Mouse (Mus musculus) midbrain, embryonic 16.5 days (tissue): ENCODE measurements around the gene Vipr1. TPM values are rescaled to one million over a fixed set of nuclear protein-coding genes. Genes with fewer than 3 reads are reported as not detected.

Experiments used
- ATAC-seq: fragments of 200-750 bp; cut with Nextera tagmentation; 2 replicates; pipeline ENCODE4 v1.8.0; 2017; ENCODE audit warnings: moderate TSS enrichment
- H3K27ac ChIP-seq: fragments of 300-500 bp; sonication (generic); 2 replicates; pipeline ENCODE4 v1.5.1; 2014; ENCODE audit warnings: mild to moderate bottlenecking, low read length, mixed read lengths
- H3K27me3 ChIP-seq: fragments of 300-500 bp; sonication (generic); 2 replicates; pipeline ENCODE4 v1.6.1; 2014; ENCODE audit warnings: low read depth, low read length, mixed read lengths; ENCODE audit not compliant: control insufficient read depth, insufficient read depth
- H3K36me3 ChIP-seq: fragments of 300-500 bp; sonication (generic); 2 replicates; pipeline ENCODE4 v1.6.1; 2014; ENCODE audit warnings: mild to moderate bottlenecking, low read length, moderate library complexity, mixed read lengths; ENCODE audit not compliant: control insufficient read depth, insufficient read depth
- H3K4me1 ChIP-seq: fragments of 300-500 bp; sonication (generic); 2 replicates; pipeline ENCODE4 v1.6.1; 2014; ENCODE audit warnings: mild to moderate bottlenecking, low read length, mixed read lengths; ENCODE audit not compliant: control insufficient read depth, insufficient read depth
- H3K4me2 ChIP-seq: fragments of 300-500 bp; sonication (generic); 2 replicates; pipeline ENCODE4 v1.6.1; 2014; ENCODE audit warnings: mild to moderate bottlenecking, low read length, mixed read lengths
- H3K4me3 ChIP-seq: fragments of 300-500 bp; sonication (generic); 2 replicates; pipeline ENCODE4 v1.5.1; 2014; ENCODE audit warnings: low read depth, mild to moderate bottlenecking, low read length, moderate library complexity, mixed read lengths
- H3K9ac ChIP-seq: fragments of 300-500 bp; sonication (generic); 2 replicates; pipeline ENCODE4 v1.6.1; 2014; ENCODE audit warnings: low read depth, low read length, mixed read lengths
- H3K9me3 ChIP-seq: fragments of 300-500 bp; sonication (generic); replicated peaks from 2 replicates; pipeline ENCODE4 v1.6.1; 2014; ENCODE audit warnings: mild to moderate bottlenecking, low read length, mixed read lengths; ENCODE audit not compliant: control insufficient read depth, poor library complexity, severe bottlenecking
- WGBS: fragments of 180-500 bp; shearing (Covaris S2); extraction: QIAGEN DNeasy Blood & Tissue Kit; methylation state at CpG from one replicate; pipeline ENCODE4 v1.1.7; 2014; 5-methylcytosine and 5-hydroxymethylcytosine counted together
- polyA plus RNA-seq: library from polyadenylated mRNA; unstranded; fragments of >200 nt; fragmentation: Nextera tagmentation; extraction: Ambion mirVana; gene quantifications from 2 replicates; pipeline ENCODE4 v1.2.1, GENCODE M21; 2015

The Vipr1 gene
- polyA plus RNA-seq, 1 experiment from 2014 or later, result 0.15 TPM

DNA sequence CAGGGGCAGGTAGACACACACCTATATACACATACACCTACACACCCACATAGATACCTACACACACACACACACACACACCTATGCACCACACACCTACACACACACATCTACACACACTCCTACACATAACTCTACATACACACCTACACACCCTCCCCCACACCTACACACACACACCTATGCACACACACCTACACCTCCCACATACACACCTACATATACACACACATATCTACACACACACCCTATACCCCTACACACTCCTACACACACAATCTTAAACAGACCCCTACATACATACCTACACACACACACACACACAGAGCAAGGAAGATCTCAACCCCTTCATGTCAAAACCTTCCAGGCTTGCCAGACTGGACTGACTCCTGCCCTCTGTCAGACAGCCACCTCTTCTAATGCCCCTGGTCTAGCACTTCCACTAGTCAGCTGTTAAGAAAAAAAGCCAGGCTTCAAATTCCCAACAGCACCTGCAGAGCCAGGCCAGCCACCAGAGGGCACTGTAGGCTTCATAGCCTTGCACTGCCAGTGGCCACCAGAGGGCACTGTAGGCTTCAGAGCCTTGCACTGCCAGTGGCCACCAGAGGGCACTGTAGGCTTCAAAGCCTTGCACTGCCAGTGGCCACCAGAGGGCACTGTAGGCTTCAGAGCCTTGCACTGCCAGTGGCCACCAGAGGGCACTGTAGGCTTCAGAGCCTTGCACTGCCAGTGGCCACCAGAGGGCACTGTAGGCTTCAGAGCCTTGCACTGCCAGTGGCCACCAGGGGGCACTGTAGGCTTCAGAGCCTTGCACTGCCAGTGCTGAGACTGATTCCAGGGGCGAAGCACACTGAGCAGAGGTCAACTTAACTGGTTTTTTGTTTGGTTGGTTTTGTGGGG is 54.9 kb downstream of the Vipr1 start:
- ATAC-seq, result peak; percentile 66
- peaks cover 15% of the 10 kb centered on the region for H3K36me3 ChIP-seq
- 100% methylated on average over 1 of the region's 1 CpGs for WGBS

DNA sequence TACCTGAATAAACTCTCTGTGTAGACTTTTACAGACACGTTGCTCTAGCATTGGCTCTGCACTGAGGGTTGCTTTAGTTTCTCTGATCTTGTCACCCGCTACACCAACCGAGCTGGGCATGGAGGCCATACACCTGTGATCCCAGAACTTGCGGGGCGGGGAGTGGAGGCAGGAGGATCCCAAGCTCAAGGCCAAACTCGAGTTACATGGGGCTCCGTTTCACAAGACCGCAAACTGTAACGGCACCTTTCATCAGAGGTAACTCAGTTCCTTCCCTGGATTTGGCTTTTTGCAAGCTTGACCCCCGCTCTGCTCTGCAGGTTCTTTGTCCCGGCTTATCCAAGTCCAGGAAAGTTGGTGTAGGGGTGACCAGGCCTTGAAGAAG is 61.7 kb downstream of the Vipr1 start:
- peak overlapping the region; percentile 89 for H3K4me2 ChIP-seq
- WGBS, result 40% methylated on average over 11 of the region's 11 CpGs
- no peaks in the 10 kb centered on the region for H3K36me3 ChIP-seq
- no peak overlapping the region for H3K27ac ChIP-seq
- no peak for ATAC-seq
- peak overlapping the region; percentile 85 for H3K9ac ChIP-seq
- peak overlapping the region; percentile 76 for H3K4me3 ChIP-seq
- H3K9me3 ChIP-seq, result no peaks in the 10 kb centered on the region
- H3K27me3 ChIP-seq, result no peaks in the 10 kb centered on the region
- H3K4me1 ChIP-seq, result peaks cover 22% of the 10 kb centered on the region

More for the DNA sequence above, 54.9 kb downstream of the Vipr1 start:
- Histone ChIP-seq H3K4me1 (peaks cover under 1% of the 10 kb centered on the region; the same call in 1 of the 2 replicates), H3K9ac (no peak overlapping the region), H3K27me3 (no peaks in the 10 kb centered on the region), H3K4me3 (no peak overlapping the region), H3K4me2 (no peak overlapping the region), H3K27ac (no peak overlapping the region), H3K9me3 (no peaks in the 10 kb centered on the region)

DNA sequence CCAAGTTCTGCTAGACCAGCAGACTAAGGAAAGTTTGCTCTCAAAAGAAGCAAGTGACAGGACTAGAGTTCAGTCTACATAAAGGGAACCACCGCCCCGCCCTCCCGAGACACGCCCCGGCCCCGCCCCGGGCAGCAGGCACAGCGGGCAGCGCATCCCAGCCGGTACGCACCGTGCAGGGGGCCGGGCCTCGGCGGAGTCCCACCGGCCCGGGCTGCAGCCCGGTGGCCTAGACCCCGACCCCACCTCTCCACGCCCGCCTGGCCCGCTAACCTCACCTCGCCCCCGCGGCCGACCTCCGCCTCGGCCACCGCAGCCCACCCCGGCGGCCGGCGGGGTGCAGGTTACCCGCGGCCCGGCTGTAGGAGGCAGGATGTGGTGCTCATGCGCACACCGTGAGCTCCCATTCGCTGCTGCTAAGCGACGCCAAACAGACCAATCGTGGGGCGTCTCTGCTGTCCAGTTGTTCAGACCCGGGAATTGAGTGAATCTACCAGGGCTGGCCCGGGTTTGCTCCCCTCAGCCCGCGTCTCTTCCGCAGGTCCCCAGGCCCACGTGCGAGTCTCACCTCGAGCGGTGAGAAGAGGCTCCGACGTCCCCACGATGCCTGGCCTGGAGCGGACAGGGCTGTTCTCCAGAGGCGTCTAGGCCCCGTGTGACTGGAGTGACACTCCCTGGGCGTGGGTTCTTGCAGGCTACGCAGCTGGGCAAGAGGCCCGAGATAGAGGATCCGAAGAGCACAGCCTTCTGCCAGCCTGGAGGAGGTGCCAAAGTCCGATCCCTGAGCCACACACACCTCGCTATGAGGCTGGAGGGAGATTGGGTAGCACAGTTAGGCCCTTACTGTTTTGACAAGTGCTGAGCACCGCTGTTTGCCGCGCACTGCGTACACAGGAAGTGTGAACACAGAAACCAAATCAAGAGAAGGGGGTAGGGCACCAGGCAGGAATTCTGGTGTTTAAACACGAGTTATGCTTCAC is 62.4 kb downstream of the Vipr1 start, which contains the start of gene Sec22c:
Sec22c (minus strand) TSS at position 845 of the 980 bp plus-strand sequence.
- no peaks in the 10 kb centered on the region for H3K27me3 ChIP-seq
- H3K9ac ChIP-seq, result peak within 1 kb of the TSS; percentile 85
- WGBS, result 1% methylated on average over 58 of the region's 69 CpGs
- H3K4me1 ChIP-seq, result peaks cover 22% of the 10 kb centered on the region
- H3K4me3 ChIP-seq, result peak within 1 kb of the TSS; percentile 76
- H3K9me3 ChIP-seq, result no peaks in the 10 kb centered on the region
- H3K36me3 ChIP-seq, result no peaks in the 10 kb centered on the region
- H3K27ac ChIP-seq, result peak within 1 kb of the TSS; percentile 81
- H3K4me2 ChIP-seq, result peak within 1 kb of the TSS; percentile 89
- peak; percentile 95 for ATAC-seq

DNA sequence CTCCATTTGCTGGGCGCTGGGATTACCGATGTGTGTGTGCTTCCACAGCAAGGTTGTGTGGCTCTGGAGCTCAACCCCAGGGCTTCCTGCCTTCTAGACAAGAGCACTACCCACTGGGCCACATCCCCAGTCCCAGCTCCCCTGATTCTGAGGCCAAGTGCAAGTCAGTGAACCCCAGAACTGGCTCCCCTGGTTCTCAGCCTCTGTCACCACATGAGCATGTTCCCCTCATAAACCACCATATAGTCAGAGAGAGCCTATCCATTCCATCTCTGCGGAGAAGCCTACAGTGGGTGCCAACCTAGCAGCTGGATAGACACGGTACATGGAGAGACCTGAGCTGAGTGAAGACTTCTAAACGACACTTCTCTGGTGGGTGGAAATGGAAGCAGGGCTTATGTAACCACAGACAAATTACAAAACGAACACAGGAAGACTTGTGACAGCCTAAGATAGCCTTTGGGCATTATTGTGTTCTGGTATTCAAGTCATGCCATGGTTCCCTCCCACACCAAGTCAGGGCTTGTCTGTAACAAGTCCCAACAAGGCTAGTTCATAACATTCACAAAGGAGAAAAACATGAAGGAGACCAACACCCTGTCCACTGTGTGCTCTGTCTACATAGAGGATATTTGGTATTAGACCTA is 63.6 kb downstream of the Vipr1 start:
- WGBS, result 79% methylated on average over 6 of the region's 6 CpGs

DNA sequence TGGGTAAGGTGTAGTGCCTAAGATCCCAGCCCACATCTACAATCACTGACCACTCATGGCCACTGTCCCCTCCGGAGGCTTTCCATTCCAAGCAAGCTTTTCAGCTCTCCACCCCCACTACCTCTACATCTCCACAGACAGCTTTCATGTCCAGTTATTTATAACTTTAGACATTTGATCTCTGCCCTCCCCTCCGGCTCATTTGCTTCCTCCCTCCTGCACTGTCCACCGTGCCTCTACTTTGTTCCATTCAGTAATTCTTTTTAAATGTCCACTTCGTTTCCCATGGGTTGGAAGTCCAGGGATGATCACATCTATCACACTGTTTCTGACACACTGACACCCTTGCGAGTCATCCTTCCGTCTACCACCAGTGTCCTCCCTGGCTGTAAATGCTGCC is 65.3 kb downstream of the Vipr1 start:
- Histone ChIP-seq H3K27ac (no peak overlapping the region), H3K4me2 (no peak overlapping the region), H3K4me1 (peaks cover 36% of the 10 kb centered on the region), H3K36me3 (no peaks in the 10 kb centered on the region), H3K4me3 (no peak overlapping the region), H3K9me3 (no peaks in the 10 kb centered on the region), H3K9ac (no peak overlapping the region), H3K27me3 (no peaks in the 10 kb centered on the region)
- no peak for ATAC-seq
- WGBS, result 70% methylated on average over 6 of the region's 6 CpGs

More for the DNA sequence above, 63.6 kb downstream of the Vipr1 start:
- Histone ChIP-seq H3K27ac (no peak overlapping the region), H3K36me3 (no peaks in the 10 kb centered on the region), H3K4me3 (no peak overlapping the region), H3K27me3 (no peaks in the 10 kb centered on the region), H3K4me1 (peaks cover 26% of the 10 kb centered on the region), H3K9me3 (no peaks in the 10 kb centered on the region), H3K4me2 (no peak overlapping the region), H3K9ac (no peak overlapping the region)
- no peak for ATAC-seq

DNA sequence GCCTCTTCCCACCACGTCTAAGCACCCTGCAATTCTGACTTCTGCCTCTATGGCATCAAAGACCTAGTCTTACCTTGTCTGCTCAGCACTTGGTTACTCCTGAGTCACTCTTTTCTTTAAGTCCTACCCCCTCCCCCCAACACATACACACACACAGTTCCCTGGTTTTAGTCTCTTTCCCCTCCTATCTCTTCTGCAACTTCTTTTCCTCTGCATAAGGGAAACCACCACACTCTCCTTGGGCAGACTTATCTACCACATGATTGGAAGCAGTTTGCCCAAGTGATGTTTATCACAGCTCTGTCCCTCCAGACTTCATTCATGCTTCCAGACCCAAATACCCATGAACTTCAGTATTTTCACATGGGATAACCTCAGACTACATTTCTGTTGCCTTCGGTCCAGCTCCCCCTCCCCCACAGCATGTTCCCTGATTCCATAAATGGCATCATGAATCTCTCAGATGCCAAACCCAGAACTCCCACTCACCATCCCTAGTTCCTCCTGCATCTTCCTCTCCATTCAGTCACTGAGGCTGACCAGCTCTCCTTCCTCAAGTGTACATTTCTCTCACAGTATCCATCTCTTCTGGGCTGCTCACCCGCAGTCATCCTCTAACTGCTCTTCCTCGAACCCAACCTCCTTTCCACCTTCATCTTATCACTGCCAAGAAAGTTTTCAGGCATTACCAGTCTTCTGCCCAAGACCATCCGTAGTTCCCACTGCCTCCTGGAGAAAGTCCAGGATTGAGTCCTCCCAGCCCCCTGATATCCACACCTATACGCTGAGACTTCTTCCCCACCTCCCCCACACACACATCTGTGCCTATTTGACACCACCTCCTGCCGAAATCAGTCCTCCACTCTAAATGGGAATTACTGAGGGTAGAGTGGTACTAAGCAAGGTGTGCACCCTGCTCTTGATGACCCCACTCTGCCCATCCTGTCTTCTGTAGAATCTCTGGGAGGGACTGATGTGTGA is 66.3 kb downstream of the Vipr1 start:
- Histone ChIP-seq H3K27me3 (no peaks in the 10 kb centered on the region), H3K9me3 (no peaks in the 10 kb centered on the region), H3K4me2 (no peak overlapping the region), H3K27ac (no peak overlapping the region), H3K4me3 (no peak overlapping the region), H3K36me3 (no peaks in the 10 kb centered on the region), H3K4me1 (peaks cover 27% of the 10 kb centered on the region), H3K9ac (no peak overlapping the region)
- no peak for ATAC-seq
- 69% methylated on average over 7 of the region's 7 CpGs for WGBS

DNA sequence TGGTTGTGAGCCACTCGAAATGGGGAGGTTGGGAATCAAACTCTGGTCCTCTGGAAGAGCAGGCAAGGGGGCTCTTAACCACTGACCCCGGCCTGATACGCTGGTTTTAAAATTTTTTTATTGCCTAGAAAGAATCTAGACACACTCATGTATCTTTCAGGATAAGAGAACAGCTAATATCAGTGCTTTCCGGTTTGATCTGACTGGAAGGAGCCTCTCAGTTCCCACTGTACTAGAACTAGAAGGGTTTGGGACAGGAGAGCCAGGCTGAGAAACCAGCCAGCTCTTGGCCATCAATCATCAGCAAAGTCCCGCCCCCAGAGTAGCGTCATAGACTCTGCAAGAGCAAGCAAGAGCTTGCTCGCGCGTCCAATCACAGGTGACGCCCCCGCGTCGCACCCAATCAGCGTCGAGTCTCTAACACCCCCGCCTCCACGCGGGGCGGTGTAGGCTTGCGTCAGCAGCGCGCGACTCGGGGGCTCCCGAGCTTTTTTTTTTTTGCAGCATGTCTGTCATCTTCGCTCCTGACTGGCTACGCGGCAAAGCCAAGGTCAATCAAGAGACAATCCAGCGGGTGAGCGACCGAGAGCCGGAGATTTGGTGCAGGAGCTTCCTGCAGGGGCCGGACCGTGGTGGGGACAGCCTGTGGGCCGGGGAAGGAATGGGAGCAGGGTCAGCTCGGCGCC is 67.5 kb downstream of the Vipr1 start, which contains the start of gene Ss18l2:
Ss18l2 (plus strand) TSS at position 432 of the 686 bp plus-strand sequence.
- WGBS, result 5% methylated on average over 37 of the region's 37 CpGs
- Histone ChIP-seq H3K27ac (peak within 1 kb of the TSS; percentile 94), H3K4me1 (peaks cover 22% of the 10 kb centered on the region), H3K4me2 (peak within 1 kb of the TSS; percentile 84), H3K9ac (peak within 1 kb of the TSS; percentile 89), H3K36me3 (no peaks in the 10 kb centered on the region), H3K9me3 (no peaks in the 10 kb centered on the region), H3K27me3 (no peaks in the 10 kb centered on the region), H3K4me3 (peak within 1 kb of the TSS; percentile 82)
- ATAC-seq, result peak; percentile 95
